Mouse (Mus musculus) midbrain, embryonic 13.5 days (tissue): ENCODE measurements at regions not wholly inside any gene's neighbourhood (a gene's known extent, or its start where the extent isn't known, plus 50 kb on each side); places are given as distances from the start of the nearest gene placed in this dataset.

Experiments
- ATAC-seq: fragments of 200-750 bp; cut with Nextera tagmentation; 2 replicates; pipeline ENCODE4 v1.8.0; 2017; ENCODE audit warnings: mild to moderate bottlenecking, moderate TSS enrichment, moderate library complexity
- H3K27ac ChIP-seq: fragments of 300-500 bp; sonication (generic); 2 replicates; pipeline ENCODE4 v1.5.1; 2015; ENCODE audit warnings: inconsistent platforms, mild to moderate bottlenecking, moderate library complexity
- H3K27me3 ChIP-seq: fragments of 300-500 bp; sonication (generic); 2 replicates; pipeline ENCODE4 v1.6.1; 2015; ENCODE audit warnings: mild to moderate bottlenecking, inconsistent platforms
- H3K36me3 ChIP-seq: fragments of 300-500 bp; sonication (generic); 2 replicates; pipeline ENCODE4 v1.6.1; 2015; ENCODE audit warnings: mild to moderate bottlenecking, inconsistent platforms
- H3K4me1 ChIP-seq: fragments of 300-500 bp; sonication (generic); replicated peaks from 2 replicates; pipeline ENCODE4 v1.6.1; 2015; ENCODE audit warnings: inconsistent platforms
- H3K4me2 ChIP-seq: fragments of 300-500 bp; sonication (generic); replicated peaks from 2 replicates; pipeline ENCODE4 v1.6.1; 2015; ENCODE audit warnings: moderate library complexity, mild to moderate bottlenecking, inconsistent platforms
- H3K4me3 ChIP-seq: fragments of 300-500 bp; sonication (generic); replicated peaks from 2 replicates; pipeline ENCODE4 v1.5.1; 2015; ENCODE audit warnings: mild to moderate bottlenecking, inconsistent platforms
- H3K9ac ChIP-seq: fragments of 300-500 bp; sonication (generic); replicated peaks from 2 replicates; pipeline ENCODE4 v1.6.1; 2015; ENCODE audit warnings: mild to moderate bottlenecking, inconsistent platforms
- H3K9me3 ChIP-seq: fragments of 300-500 bp; sonication (generic); 2 replicates; pipeline ENCODE4 v1.6.1; 2016; ENCODE audit warnings: mild to moderate bottlenecking, inconsistent platforms
- WGBS: fragments of 180-500 bp; shearing (Covaris S2); methylation state at CpG from one replicate; pipeline ENCODE4 v1.1.7; 2015; 5-methylcytosine and 5-hydroxymethylcytosine counted together

DNA sequence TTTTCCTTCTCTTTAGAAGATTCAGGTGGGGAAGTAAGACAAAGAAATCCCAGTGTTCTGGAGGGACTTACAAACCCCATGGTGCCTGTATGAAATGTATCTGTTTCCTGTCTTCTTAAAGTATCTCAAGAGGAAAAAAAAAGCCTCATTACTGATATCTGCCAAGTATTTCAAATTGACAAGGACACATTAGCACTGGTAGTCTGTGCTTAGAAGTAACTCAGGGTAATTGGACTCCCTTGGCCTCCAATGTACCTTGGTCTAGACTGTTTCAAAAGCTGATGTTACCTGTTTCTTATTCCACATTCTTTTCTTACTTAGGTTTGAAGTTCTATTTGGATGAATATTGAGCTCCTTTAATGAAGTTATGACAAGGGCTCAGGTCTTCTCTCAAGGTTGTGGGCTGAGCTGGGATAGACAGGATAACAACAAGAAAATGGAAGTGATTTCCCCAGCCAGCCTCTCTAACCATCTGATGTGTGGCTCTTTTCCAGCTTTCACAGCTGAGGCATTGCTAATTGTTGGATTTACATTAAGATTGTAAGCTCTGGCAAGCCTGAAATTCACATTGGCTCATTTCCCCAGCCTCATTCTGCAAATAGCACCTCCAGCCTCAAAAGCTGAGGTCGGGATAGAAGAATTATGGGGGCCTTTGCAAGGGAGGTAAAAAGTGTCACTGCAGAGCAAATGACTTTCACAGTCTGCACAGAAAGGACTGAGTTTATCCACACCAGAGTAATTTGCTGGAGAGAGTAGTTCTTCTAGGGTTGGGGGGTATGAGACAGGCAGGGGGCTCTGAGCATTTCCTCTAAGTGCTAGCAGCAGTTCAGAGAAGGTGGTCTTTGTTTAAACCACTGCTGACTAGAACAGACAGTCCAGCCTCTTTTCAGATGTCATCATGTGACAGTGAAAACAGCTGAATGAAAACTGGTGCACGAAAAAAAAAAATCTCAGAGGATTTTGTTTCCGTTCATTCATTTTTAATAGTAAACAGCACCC, 292.3 kb upstream of the Nbea start:
- WGBS, result 37% methylated on average over 3 of the region's 3 CpGs
- H3K9ac ChIP-seq, result no peak overlapping the region

DNA sequence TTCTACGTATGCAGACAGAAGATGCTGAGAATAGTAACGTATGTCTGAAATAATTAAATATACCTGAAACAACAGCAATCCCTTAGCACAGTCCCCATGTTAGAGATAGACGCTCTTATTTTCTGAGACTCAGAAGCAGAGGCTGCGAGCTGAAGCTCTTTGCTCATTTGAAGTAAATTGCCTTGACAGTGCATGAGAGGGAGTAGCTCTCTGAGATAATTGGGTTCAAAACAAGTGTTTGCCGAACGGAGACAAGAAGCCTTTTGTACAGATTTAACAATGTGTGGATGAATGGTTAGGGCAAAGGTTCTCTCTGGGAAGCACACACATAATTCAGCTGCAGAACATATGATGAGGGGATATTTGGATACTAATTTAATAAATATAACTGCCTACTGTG, 289.1 kb upstream of the Nbea start:
- no peaks in the 10 kb centered on the region for H3K9me3 ChIP-seq
- H3K9ac ChIP-seq, result no peak overlapping the region
- peaks cover 37% of the 10 kb centered on the region for H3K4me1 ChIP-seq
- H3K27me3 ChIP-seq, result no peaks in the 10 kb centered on the region
- H3K27ac ChIP-seq, result peak overlapping the region; percentile 68; the same call in 1 of the 2 replicates
- no peaks in the 10 kb centered on the region for H3K36me3 ChIP-seq
- no peak overlapping the region for H3K4me3 ChIP-seq
- ATAC-seq, result peak; percentile 29; the same call in 1 of the 2 replicates
- H3K4me2 ChIP-seq, result no peak overlapping the region
- 19% methylated on average over 6 of the region's 6 CpGs for WGBS

More for the DNA sequence above, 292.3 kb upstream of the Nbea start:
- H3K4me1 ChIP-seq, result peaks cover 42% of the 10 kb centered on the region
- H3K36me3 ChIP-seq, result no peaks in the 10 kb centered on the region
- peak overlapping the region; percentile 71 for H3K27ac ChIP-seq
- no peaks in the 10 kb centered on the region for H3K9me3 ChIP-seq
- H3K4me3 ChIP-seq, result no peak overlapping the region
- no peaks in the 10 kb centered on the region for H3K27me3 ChIP-seq
- peak; percentile 62 for ATAC-seq
- no peak overlapping the region for H3K4me2 ChIP-seq

DNA sequence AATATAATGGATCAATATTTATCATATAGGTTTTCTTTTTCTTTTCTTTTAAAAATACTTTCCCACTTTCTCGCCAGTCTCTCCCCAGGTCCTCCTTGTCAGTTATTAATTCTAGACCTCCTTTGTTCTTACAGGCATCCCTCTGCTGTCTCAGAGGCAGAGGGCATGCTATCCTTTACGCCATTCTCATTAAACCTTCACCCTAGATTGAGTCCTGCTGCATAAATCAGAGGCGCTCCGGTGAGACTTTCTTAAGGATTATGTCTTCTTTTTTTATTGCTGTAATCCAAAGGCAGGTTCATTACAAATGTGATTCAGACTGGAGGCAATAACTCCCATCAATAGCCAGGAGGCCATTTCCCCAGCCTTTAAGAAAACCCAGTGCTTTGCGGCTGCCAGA, 288.3 kb upstream of the Nbea start:
- Histone ChIP-seq H3K9me3 (no peaks in the 10 kb centered on the region), H3K4me3 (no peak overlapping the region), H3K4me1 (peaks cover 36% of the 10 kb centered on the region), H3K27me3 (no peaks in the 10 kb centered on the region), H3K9ac (no peak overlapping the region), H3K4me2 (no peak overlapping the region; the same call in 1 of the 2 replicates), H3K27ac (peak overlapping the region; percentile 68), H3K36me3 (no peaks in the 10 kb centered on the region)
- ATAC-seq, result peak; percentile 38; the same call in 1 of the 2 replicates
- WGBS, result 17% methylated on average over 5 of the region's 5 CpGs

DNA sequence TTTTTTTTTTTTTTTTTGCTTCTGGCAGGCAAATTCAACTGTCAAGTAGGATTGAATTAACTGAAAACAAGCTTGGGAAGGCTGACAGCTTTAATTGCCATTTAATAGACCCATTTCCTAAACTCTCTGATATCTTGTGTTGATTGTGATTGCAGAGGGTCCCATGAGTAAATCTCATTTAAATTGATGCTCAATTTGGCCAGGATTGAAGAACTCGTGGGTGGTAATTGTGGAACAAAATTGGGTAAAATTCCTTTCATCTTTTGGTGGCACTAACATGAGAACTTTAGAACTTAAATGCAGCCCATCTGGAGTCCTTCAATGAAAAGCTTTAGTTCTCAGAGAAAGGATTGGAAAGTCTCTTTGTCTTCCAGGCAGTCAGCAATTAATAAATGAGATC, 287.7 kb upstream of the Nbea start:
- WGBS, result 16% methylated on average over 1 of the region's 1 CpGs
- no peak overlapping the region for H3K27ac ChIP-seq
- no peak for ATAC-seq

DNA sequence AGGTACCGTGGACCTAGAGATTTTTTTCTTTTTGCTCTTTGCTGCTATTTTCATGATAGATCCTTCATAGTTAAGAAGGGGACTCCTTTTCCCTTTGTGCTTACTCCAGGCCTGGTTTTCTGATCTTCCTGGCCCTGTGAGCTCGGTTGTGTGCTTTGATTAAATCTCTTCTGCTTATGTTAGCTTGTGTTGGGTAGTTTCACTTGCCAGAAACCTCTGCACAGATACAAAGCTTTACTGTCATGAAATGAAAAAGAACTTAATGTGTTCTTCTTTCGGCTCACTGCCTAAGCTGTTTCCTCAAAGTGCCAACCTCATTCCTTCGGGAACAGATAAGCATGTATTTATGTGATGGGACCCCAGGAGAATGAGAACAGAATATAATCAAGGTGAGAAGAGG, 274.1 kb upstream of the Nbea start:
- H3K27ac ChIP-seq, result peak overlapping the region; percentile 51
- no peak for ATAC-seq
- H3K4me2 ChIP-seq, result no peak overlapping the region
- H3K27me3 ChIP-seq, result no peaks in the 10 kb centered on the region
- H3K4me3 ChIP-seq, result no peak overlapping the region
- no peaks in the 10 kb centered on the region for H3K9me3 ChIP-seq
- 48% methylated on average over 4 of the region's 4 CpGs for WGBS
- H3K9ac ChIP-seq, result no peak overlapping the region
- no peaks in the 10 kb centered on the region for H3K36me3 ChIP-seq
- H3K4me1 ChIP-seq, result peaks cover 34% of the 10 kb centered on the region

More for the DNA sequence above, 287.7 kb upstream of the Nbea start:
- H3K4me3 ChIP-seq, result no peak overlapping the region
- no peaks in the 10 kb centered on the region for H3K27me3 ChIP-seq
- no peak overlapping the region for H3K4me2 ChIP-seq
- H3K9me3 ChIP-seq, result no peaks in the 10 kb centered on the region
- no peak overlapping the region for H3K9ac ChIP-seq
- no peaks in the 10 kb centered on the region for H3K36me3 ChIP-seq
- peaks cover 29% of the 10 kb centered on the region for H3K4me1 ChIP-seq

- H3K4me3 ChIP-seq, result no peak overlapping the region
- ATAC-seq, result peak; percentile 86
- no peak overlapping the region for H3K9ac ChIP-seq
- no peaks in the 10 kb centered on the region for H3K27me3 ChIP-seq
- WGBS, result 27% methylated on average over 6 of the region's 6 CpGs
- peak overlapping the region; percentile 35; the same call in 1 of the 2 replicates for H3K27ac ChIP-seq
- no peaks in the 10 kb centered on the region for H3K36me3 ChIP-seq
- H3K9me3 ChIP-seq, result no peaks in the 10 kb centered on the region
- H3K4me1 ChIP-seq, result peaks cover 34% of the 10 kb centered on the region
- H3K4me2 ChIP-seq, result no peak overlapping the region
Observed at GRCm38 (mm10) chr3:56456317-56456716, 272.8 kb upstream of the Nbea start.

- Histone ChIP-seq H3K9ac (no peak overlapping the region), H3K36me3 (no peaks in the 10 kb centered on the region), H3K4me1 (peaks cover 15% of the 10 kb centered on the region), H3K4me2 (no peak overlapping the region), H3K4me3 (no peak overlapping the region), H3K9me3 (no peaks in the 10 kb centered on the region), H3K27ac (no peak overlapping the region), H3K27me3 (no peaks in the 10 kb centered on the region)
- ATAC-seq, result no peak
- 82% methylated on average over 5 of the region's 5 CpGs for WGBS
Observed at GRCm38 (mm10) chr3:56438900-56439299, 255.4 kb upstream of the Nbea start.

GRCm38 (mm10) chr3:56438020-56438747, 254.7 kb upstream of the Nbea start:
- Histone ChIP-seq H3K27me3 (no peaks in the 10 kb centered on the region), H3K9me3 (no peaks in the 10 kb centered on the region), H3K4me2 (no peak overlapping the region), H3K4me1 (peaks cover 15% of the 10 kb centered on the region), H3K36me3 (no peaks in the 10 kb centered on the region), H3K27ac (no peak overlapping the region; the same call in 1 of the 2 replicates), H3K4me3 (no peak overlapping the region), H3K9ac (no peak overlapping the region)
- 58% methylated on average over 12 of the region's 12 CpGs for WGBS
- 0 out of 2 replicates have a peak, but pooled peaks have one; percentile 45 for ATAC-seq

GRCm38 (mm10) chr3:56437058-56437457, 253.6 kb upstream of the Nbea start:
- H3K27ac ChIP-seq, result no peak overlapping the region
- no peaks in the 10 kb centered on the region for H3K9me3 ChIP-seq
- no peaks in the 10 kb centered on the region for H3K36me3 ChIP-seq
- no peak overlapping the region for H3K9ac ChIP-seq
- no peak overlapping the region for H3K4me3 ChIP-seq
- no peak overlapping the region for H3K4me2 ChIP-seq
- no peaks in the 10 kb centered on the region for H3K27me3 ChIP-seq
- WGBS, result 17% methylated on average over 4 of the region's 4 CpGs
- H3K4me1 ChIP-seq, result peaks cover 15% of the 10 kb centered on the region
- ATAC-seq, result peak; percentile 55; the same call in 1 of the 2 replicates

GRCm38 (mm10) chr3:56433495-56433894, 250.0 kb upstream of the Nbea start:
- WGBS, result 89% methylated on average over 1 of the region's 1 CpGs
- Histone ChIP-seq H3K4me2 (no peak overlapping the region), H3K27ac (no peak overlapping the region)

GRCm38 (mm10) chr3:56427201-56427600, 243.7 kb upstream of the Nbea start:
- H3K36me3 ChIP-seq, result no peaks in the 10 kb centered on the region
- no peak overlapping the region for H3K27ac ChIP-seq
- H3K4me2 ChIP-seq, result no peak overlapping the region
- H3K4me1 ChIP-seq, result no peaks in the 10 kb centered on the region
- no peak overlapping the region for H3K4me3 ChIP-seq
- WGBS, result 64% methylated on average over 1 of the region's 1 CpGs
- no peaks in the 10 kb centered on the region for H3K27me3 ChIP-seq
- ATAC-seq, result no peak
- H3K9ac ChIP-seq, result no peak overlapping the region
- no peaks in the 10 kb centered on the region for H3K9me3 ChIP-seq

More at GRCm38 (mm10) chr3:56433495-56433894, 250.0 kb upstream of the Nbea start:
- no peak overlapping the region for H3K9ac ChIP-seq
- peaks cover 14% of the 10 kb centered on the region for H3K4me1 ChIP-seq
- no peak overlapping the region for H3K4me3 ChIP-seq
- no peaks in the 10 kb centered on the region for H3K27me3 ChIP-seq
- H3K9me3 ChIP-seq, result no peaks in the 10 kb centered on the region
- ATAC-seq, result no peak
- no peaks in the 10 kb centered on the region for H3K36me3 ChIP-seq
